Mouse (Mus musculus): ENCODE measurements around the gene Stom.

DNA sequence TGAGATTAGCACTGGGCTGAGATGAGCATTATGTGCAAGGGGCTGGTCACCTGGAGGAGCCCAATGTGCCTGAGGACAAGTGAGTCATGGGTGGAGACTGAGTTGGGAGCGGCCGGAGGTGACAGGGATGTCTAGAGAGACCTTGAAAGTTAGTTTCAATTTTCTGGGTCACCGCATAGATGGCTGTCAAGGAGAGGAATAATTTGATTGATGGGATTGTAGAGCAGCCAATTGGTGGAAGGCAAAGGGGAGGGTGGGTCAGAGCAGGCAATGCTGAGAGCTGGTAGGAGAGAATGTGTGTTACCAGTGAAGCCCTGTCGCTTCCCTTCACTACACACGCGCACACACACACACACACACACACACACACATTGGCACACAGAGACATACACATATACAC, 67.6 kb downstream of the Stom start:
- TF ChIP-seq CTCF (IDR thresholded peaks at IDR 0.05; ENCODE audit: low read depth) (no peak), EP300 (IDR thresholded peaks at IDR 0.05; ENCODE audit: low read depth) (no peak)

Measured in heart, postnatal 0 days (tissue).